Mouse (Mus musculus) E14TG2a.4 (cell line): Measurements from ENCODE around the gene Grn.

ENCODE experiments used
- CTCF ChIP-seq: conservative IDR thresholded peaks from 2 replicates; pipeline ENCODE4 v1.5.1; 2014; ENCODE audit warnings: low read length
- NANOG ChIP-seq: IDR thresholded peaks from 2 replicates; pipeline ENCODE4 v1.6.1; 2014; ENCODE audit warnings: borderline replicate concordance, low read length, mixed read lengths
- POU5F1 ChIP-seq: IDR thresholded peaks from 2 replicates; pipeline ENCODE4 v1.6.1; 2014; ENCODE audit warnings: low read length, borderline replicate concordance

DNA sequence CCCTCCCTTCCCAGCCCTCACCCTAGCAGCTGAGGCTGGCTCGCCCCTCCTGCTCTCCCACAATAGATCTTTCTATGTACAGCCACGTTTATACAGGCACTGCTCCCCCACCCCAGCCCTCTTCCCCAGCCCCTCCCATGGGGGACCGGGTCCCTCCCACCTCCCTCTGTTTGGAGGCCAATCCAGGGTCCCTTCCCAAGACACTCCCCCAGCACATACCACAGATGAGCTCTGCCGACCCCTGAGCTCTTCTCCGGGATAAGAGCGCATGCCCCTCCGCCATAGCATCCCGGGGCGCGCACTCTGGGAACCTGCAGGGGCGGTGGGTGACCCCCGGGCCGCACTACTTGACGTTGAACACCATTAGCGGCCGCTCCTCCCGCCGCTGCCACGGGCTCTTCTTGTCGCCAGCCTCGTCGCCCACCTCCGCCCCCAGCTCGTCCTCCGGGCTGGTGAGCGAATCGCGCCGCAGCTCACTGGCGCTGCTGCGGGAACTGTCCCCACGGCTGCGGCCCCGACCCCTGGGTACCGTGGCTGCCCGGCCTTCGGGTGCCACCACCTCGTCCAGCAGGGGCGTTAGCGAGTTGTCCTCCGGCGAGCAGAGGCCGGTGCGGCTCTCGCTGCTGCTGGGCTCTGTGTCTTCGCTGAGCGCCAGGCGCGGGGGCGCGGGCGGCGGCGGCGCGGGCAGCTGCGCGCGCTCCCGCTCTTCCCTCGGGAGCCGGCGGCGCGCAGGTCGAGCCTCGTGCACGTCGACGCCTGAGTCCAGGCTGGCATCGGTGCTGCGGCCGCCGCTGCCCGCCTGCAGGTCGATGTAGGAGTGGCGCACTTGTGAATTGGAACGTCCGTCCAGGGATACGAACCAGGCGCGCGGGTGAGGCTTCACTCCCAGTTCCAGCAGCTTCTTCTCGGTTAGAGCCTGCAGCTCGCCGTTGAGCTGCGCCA, 7.3 kb downstream of the Grn start:
- TF ChIP-seq CTCF (no peak), NANOG (no peak), POU5F1 (no peak)
